Mouse (Mus musculus) G1E (cell line): ENCODE results near the gene Mctp1.

ENCODE experiments used
- CTCF ChIP-seq: IDR thresholded peaks from 2 replicates; pipeline ENCODE4 v1.5.1; 2012; ENCODE audit warnings: low read depth, low read length, inconsistent platforms, mixed read lengths
- GATA1 ChIP-seq: IDR thresholded peaks from 2 replicates; pipeline ENCODE4 v1.6.1; 2012; ENCODE audit warnings: borderline replicate concordance, low read length, inconsistent platforms, mixed read lengths
- POLR2AphosphoS5 ChIP-seq: IDR thresholded peaks from 2 replicates; pipeline ENCODE4 v1.6.1; 2012; ENCODE audit warnings: low read depth, low read length, inconsistent platforms; ENCODE audit not compliant: insufficient replicate concordance
- TAL1 ChIP-seq: conservative IDR thresholded peaks from 2 replicates; pipeline ENCODE4 v1.6.1; 2012; ENCODE audit warnings: low read depth, low read length, inconsistent platforms, mixed read lengths

DNA sequence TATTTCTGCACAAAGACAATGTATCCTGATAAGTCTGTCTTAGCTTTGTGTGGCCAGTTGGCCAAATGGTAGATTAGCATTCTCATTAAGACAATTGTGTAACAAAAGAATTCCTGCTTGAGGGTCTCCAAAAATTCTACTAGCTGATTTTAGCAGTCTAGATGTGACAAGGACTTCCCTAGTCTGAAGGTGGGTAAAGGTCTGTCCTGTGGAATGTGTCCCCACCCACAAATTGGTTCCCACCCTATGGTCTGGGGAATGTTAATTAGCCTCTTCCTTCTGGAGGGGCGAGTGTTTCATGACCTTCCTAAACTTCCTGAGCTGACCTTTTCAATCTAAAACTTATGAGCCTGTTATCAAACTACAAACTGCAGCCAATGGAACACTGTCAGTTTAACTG, 143.4 kb downstream of the Mctp1 start:
- TF ChIP-seq POLR2AphosphoS5 = no peak
- no peak for TF ChIP-seq CTCF
- no peak for TF ChIP-seq GATA1
- TF ChIP-seq TAL1 = no peak
